Mouse (Mus musculus) embryonic facial prominence, embryonic 11.5 days (tissue): ENCODE data around the gene Cct8l1. TPM values are rescaled to one million over a fixed set of nuclear protein-coding genes. Genes with fewer than 3 reads are reported as not detected.

Experiments used
- polyA plus RNA-seq: library from polyadenylated mRNA; unstranded; fragments of >200 nt; fragmentation: Nextera tagmentation; extraction: Ambion mirVana; gene quantifications from 2 replicates; pipeline ENCODE4 v1.2.1, GENCODE M21; 2014

The Cct8l1 gene
- polyA plus RNA-seq, 1 experiment from 2014 or later: not detected

Other genes starting within 250 kb of the Cct8l1 start
- gene Kmt2c, start 17.3 kb upstream of the Cct8l1 start, polyA plus RNA-seq: 14.0 and 15.8 TPM in 2 replicates
- 11.1 and 11.5 TPM in 2 replicates for gene Xrcc2, start 189.8 kb downstream of the Cct8l1 start, polyA plus RNA-seq
- 5.8 and 7.4 TPM in 2 replicates for gene Actr3b, start 243.9 kb downstream of the Cct8l1 start, polyA plus RNA-seq